Mouse (Mus musculus) T-helper 2 cell (primary cell): ENCODE measurements around the gene Zfp811.

Experiments
- in situ Hi-C: fragments of 300-600 bp; cut with MboI, MseI; formaldehyde crosslinking; loops from one replicate; pipeline ENCODE4 v1.15.1; 2025; ENCODE audit warnings: high pct_unique_total_duplicates

Zfp811 gene

DNA sequence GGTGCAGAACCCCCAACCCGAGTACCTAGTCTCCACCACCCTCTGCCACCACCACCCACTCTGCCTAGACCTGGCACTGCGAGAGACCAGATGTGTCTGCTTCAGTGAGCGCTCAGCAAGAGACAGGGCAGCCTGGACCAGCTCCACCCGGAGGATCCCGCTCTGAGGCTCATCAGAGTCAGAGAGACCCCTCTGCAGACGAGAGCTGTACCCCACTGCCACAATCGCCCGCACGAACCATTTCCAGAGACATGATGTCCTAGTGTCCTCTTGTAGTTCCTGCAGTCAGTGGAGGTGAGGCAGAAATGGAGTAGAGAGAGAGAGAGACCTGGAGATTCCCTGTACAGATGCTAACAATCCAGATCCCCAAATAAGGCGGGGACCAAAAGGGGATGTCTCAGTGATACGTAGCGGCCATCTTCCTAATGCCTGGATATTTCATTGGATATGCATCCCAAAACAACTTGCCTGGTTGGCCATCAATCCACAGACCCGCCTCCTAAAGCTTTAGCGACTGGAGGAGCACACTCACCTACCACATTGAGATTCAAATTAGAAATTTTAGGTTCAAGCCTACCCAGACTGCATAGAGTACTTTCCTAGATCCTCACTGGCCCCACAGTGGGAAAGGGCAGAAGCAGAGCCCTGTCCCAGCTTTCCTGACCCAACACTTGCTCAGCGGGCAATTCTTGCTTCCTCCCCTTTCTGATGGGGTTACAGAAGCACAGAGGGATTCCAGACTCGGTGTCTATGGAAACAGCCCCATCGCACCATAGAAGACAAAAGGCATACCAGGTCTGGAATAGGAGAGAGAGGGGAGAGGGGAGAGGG, at the start of gene Zfp811:
Gene Zfp811, minus strand, starts transcription at position 388 of the 831 bp plus-strand sequence.
- in situ Hi-C loops, result no loop called here

DNA sequence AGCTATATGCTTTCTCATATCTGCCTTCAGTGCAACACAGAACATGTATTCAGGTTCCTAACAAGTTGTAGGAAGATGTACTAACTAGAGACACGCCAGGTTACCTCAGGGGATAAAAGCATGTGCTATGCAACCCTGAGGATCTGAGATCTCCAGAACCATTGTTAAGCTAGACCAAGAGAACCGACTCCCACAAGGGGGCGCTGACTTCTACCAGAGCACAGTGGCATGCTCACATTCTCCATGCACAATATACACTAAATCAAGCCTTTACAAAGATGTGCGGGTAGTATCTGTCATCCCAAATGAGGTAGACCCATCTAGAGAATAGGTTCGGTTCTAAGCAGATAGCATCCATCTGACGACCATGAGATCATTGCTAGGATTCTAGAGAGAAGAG, 47.0 kb upstream of the Zfp811 start:
- in situ Hi-C loops, result loop anchor here (25.0 kb wide), 1 partner anchor 319 kb away; the partner anchor contains the start of gene Cyp4f16

DNA sequence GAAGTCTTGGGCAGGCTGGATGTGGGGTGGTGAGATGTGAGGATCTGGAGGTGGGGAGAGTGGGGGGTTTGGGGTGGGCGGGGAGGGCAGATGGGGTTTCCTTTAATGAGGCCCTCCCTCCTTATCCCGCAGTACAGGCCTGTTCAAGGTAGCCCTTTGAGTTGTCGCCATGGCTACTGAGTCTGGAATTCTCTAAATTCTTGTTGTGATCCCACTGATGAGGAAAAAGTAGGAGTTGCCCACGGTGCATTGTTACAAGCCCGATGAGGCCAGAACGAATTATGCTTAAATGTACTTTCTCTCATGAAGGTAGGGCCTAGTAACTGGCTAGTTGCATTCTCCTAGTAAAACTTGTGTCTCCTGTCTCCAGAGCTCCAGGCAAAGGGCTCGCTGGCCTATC, 41.9 kb upstream of the Zfp811 start:
- in situ Hi-C loops, result loop anchor here (25.0 kb wide), 1 partner anchor 314 kb away; the partner anchor contains the start of gene Cyp4f16

DNA sequence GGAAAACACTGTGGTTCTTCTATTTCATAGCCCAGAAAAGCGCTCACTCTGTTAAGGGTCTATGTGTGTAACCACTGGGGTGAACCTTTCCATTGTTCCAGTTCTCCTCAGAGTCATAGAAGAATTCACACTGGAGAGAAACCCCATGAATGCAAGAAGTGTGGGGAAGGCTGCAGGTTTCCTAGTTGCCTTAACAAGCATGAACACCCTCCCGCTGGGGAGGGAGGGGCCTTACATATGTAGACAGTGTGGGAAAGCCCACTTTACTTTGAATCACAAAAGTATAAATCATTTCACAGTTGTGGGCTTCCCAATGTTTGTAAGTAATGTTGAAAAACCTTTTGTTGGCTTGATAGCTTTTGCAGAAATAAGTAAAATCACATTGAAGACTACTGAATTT, 31.7 kb upstream of the Zfp811 start:
- in situ Hi-C loops, result loop anchor here (10.0 kb wide), 1 partner anchor 63 kb away; no protein-coding TSS in a partner anchor

DNA sequence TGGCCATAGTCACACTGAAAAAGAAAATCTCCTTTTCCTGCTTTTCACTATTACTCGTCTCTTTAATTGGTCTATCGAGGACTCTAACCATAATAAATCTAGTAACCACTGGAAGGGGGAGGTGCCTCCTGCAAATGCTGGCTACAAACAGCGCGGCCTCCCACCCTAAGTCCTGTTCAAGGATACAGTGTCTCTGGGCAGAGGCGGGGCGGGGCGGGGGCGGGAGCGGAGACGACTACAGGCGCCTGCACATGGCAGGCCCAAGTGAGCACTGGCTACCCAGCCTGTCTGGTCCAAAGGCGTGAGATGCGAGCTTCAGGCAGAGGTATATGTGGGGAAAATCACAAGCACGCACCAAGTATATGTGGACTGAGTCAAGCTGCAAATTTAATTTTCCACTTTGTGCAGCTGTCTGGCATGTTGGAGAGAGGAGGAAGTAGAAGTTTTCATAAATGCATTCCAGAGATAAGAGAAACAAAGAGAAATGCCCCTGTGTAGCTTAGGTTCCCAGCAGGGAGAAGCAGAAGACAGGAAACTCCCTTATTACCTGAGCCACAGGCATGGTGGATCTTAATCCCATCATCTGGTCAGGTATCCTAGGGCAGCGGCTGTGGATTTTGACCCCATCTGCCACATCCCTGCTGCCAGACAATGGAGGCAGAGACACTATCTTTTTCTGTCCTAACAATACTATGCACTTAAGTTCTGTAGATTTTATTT, 29.5 kb upstream of the Zfp811 start:
- in situ Hi-C loops, result no loop called here

DNA sequence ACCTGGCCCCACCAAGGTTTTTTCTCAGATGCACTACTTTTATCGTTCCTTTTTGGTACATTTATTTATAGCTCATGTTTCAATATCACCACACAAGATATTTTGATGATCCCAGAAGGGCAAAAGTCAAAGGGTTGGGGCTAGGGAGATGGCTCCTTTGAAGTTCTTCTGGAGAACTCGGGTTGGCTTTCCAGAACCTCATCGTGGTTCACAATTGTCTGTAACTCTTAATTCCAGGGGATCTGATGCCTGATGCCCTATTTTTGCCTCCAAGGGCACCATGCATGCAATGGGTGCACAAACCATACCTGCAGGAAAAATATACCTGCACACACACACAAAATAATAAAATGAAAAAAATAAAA, 20.7 kb upstream of the Zfp811 start:
- in situ Hi-C loops, result no loop called here

DNA sequence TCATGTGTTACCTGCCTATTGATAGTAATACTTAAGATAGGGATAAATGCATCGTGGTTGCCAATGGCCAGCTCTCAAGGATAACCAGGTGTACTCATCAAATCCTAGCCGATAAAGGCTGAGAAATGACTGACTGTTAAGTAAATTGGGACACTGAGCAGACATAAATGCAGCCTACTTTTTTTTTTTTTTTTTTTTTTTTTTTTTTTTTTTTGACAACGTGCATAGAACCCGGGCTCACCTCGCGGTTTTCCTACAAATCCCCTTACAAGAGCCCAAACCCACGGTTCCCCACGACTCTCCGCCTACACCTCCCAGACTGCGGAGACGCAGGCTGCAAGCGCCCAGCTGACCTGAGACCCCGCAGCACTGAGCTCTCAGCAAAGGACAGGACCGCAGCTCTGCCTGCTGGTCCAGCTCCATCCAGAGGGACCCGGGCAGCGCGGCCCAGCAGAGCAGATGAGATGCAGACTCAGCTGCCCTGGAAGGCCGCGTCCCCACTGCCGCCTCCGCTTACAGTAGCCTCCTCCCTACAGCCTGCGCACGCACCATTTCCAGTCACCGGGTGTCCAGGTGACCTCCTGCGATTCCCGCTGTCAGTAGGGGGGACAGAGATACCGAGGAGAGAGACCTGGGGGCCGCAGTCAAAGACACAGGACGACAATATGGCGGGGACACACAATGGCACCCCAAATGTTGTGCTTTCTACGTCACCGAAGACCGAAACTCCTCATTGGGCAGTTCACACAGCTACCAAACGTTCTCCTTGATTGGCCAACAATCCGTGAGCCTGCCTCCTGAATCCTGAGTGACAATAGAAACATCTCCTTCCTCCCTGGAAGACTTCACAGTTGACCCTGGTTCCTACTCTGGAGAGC, 20.0 kb upstream of the Zfp811 start, which contains the start of gene Zfp799:
Gene Zfp799, minus strand, starts transcription at position 722 of the 878 bp plus-strand sequence.
- in situ Hi-C loops, result no loop called here

DNA sequence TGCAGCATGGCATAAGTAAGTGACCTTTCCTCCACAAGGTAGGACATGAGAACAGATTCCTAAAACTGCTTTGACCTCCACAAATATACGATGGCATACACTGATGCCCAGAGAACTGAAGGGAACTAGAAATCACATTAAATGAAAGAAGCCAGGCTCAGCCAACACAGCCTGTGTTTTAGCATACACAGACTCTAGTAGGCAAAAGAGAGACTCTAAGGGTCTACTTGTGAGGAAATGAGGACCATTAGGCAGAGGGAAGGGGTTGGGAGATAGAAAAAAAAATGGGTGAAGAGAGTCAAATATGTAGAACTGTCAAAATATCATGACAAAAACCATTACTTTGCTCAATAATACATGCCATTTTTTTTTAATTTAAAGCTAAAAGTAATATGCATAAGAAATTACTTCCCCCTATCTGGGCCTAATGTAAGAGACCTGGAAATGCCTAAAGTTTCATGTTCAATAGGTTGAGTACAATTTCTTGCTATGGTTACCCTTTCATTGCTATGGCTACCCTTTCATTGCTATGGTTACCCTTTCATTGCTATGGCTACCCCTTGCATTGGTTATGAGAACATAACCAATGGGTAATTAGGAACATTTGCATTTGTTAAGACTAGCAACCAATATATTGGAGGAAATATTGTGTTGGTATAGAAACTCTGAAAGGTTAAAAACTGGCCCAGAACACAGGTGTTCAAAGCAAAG, 6.5 kb upstream of the Zfp811 start:
- in situ Hi-C loops, result no loop called here

DNA sequence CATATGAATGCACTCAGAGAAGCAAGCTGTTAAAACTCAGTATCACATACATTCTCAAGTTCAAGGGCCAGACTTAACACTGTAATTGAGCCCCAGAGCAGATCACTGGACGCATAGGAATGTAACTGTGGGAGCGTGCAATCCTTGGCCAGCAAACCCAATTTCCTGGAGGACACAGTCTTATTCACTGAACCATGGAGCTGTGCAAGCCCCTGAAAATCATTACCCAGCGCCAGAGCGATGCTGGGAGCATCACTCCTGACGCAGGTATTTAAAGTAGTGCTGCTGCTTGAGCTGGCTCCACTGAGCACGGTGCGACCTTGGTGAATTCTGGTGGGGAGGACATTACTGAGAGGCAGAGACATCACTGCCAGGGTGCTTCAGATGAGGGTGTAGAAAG, 4.4 kb upstream of the Zfp811 start:
- in situ Hi-C loops, result no loop called here

DNA sequence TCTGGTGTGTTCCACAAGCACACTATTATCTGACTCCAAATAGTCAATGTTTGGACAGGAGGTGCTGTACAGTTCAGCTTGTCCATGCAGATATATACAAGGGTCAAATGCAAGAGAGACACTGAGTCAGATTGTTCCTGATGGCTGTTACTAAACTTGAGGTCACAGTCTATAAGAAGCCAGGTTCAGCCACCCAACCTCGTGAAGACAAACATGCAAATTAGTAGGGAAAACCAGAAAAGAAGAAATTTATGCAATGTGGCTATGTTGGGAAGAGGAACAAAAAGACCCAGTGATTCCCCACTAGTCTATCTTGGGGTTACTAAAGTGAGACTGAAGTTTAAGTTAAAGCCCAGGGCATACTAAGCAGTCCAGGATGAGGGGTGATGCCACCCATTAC, 917 bp upstream of the Zfp811 start:
- in situ Hi-C loops, result no loop called here

DNA sequence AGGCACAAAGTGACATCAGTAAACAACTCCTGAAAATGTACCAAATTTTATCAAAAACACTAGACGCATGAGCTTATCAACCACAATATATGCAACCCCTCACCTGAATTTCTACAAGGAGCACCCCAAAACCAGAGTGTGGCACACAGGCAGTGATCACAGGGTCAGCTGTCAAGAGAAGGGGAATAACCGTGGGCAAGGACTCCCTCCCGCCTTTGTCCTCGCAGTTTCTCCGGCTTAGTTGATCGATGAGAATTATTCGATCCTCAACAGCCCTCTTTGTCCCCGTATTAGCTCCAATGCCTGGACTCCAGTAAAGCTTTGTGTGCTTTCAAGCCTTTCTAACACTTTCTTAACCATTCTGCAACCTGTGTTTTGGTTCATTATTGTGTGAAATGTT, 810 bp downstream of the Zfp811 start:
- in situ Hi-C loops, result no loop called here

DNA sequence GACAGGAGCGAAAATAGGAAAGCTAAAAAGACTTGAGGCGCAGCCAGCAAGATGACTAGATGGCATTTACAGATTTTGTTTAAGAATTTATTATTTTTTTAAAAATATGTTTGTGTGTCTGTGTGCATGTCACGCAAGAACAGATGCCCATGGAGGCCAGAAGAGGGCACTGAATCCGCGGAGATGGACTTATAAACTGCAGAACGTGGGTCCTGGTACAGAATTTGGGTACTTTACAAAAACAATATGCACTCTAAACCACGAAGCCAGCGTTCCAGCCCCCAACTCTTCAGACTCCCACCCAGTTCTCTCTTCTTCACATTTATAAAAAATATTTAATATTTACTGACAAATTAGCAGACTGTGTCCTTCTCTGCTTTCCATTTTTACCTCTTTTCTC, 20.5 kb downstream of the Zfp811 start:
- in situ Hi-C loops, result no loop called here

DNA sequence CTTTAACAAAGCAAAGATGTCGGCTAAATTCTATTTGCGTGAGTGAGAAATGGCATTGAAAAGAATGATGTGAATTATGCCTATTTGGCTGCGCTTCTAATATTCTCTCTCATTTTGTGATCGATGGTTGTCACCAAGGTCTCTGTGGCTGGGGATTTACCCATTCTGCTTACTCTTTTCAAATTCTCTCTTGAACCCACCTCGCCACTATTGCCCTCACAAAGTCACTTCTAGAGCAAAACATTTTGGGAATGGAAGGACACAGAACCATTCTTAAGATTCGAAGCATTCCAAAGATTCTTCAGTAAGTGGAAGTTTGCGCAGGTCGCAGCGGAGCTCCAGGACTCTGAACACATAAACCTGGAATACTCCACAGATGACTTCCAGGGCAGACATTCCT, 21.2 kb downstream of the Zfp811 start:
- in situ Hi-C loops, result no loop called here

DNA sequence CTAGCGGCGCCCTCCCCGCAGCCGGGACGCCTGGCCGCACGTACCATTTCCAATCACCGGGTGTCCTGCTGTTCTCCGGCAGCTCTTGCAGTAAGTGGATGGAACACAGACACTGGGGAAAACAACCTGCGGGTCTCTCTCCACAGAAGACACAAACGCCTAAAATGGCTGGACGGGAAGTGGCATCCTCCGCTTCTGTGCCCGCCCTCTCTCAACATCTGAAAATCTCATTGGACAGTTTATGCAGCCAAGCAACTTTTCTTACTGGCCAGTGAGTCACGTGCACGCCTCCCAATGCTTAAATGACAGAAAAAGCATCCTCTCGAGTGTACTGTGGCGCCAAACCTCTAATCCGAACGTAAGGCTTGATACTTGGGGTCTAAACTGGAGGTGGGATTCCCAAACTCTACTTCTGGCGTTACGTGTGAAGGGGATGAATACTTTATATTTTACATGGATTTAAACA, 21.6 kb downstream of the Zfp811 start, which contains the start of gene Zfp871:
Gene Zfp871, minus strand, starts transcription at position 194 of the 466 bp plus-strand sequence.
- in situ Hi-C loops, result no loop called here

DNA sequence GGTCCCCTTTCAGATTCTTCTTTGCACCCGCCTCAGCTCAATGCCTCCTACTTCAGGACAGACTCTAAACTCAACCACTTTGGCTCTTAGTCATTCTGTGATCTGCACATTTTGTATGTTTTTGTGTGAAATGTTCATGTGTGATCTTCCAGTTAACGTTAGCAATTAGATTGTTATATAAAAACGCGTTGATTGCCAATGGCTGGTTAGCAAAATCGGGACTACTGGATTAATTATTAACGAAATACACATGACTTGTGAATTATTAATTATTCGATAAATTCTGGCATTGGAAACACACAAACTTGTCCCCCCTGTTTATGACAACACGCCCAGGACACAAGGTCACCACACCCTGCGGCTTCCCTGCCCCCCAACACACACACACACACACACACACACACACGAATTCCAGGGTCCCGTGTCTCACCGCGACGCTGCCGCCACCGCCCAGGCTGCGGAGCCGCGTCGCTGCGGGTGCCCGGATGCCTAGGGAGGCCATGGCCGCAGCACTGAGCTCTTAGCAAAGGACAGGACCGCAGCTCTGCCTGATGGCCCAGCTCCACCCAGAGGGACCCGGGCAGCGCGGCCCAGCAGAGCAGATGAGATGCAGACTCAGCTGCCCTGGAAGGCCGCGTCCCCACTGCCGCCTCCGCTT, 22.2 kb downstream of the Zfp811 start:
- in situ Hi-C loops, result no loop called here

DNA sequence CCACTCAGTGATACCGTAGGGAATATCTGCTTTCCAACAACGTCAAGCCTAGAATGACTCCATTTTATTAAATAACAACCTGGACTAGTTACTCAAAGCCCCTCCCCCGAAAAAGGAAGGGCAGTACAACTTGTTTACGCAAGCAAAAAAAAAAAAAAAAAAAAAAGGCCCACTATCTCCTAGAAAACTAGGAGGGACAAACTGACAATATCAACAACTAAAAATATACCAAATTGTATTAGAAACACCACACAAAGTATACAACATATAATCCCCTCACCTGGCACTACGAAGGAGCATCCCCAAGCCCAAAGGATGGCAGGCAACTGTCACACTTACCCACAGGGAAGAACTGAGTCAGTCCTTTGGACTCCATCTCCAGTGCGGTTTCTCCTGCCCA, 22.8 kb downstream of the Zfp811 start:
- in situ Hi-C loops, result no loop called here

DNA sequence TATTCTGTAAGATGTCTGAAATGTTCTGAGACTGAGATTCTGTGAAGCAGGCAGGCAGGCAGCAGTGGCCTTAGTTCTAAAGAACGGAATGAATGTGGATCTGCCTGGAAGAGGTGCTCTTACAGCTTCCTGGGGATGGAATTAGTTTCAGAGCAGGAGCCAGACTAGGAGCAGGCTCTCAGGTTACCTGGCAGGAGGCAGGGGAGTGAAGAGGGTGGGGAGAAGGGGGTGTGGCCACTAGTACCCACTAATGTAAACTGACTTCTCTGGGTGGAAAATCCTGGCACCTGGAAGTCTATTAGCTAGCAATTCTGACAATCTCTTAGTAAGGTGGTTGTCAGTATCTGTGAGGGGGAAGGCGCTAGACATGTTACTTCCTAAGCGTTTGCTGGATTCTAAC, 24.1 kb downstream of the Zfp811 start:
- in situ Hi-C loops, result no loop called here

DNA sequence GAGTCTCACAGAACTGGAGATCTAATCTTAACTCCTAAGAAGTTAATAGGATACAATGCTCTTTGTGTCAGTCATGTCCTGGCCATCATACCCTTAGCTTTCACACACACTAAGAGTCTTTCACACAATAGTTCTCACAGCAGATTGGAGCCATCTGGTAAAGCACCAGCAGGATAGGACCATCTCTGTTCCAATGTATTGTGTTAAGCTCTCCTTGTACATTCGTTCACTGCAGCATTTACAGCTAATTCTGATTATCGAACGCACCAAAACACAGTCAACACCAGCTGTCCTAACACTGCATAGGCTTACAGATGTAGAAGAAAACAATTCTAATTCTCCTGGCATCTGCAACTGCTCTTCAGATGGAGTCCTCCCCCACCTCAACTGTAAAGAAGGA, 32.2 kb downstream of the Zfp811 start:
- in situ Hi-C loops, result no loop called here

DNA sequence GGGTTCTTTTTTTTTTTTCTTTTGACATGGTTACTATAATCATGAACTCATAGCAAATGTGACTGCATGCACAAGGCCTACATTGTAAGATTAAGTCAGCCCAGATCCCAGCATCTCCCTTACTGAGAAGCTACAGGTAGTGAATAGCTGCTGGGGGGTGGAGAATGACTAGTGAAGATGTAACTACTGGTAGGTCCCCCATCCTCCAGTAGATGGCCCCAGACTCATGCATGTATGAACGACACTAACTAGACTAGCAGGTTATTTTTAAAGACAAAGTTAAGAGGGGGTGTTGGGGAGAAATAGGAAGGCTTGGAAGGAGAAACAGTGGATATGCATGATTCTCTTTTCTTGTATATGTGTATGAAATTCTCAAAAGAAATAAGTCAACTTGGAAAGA, 38.5 kb downstream of the Zfp811 start:
- in situ Hi-C loops, result no loop called here

DNA sequence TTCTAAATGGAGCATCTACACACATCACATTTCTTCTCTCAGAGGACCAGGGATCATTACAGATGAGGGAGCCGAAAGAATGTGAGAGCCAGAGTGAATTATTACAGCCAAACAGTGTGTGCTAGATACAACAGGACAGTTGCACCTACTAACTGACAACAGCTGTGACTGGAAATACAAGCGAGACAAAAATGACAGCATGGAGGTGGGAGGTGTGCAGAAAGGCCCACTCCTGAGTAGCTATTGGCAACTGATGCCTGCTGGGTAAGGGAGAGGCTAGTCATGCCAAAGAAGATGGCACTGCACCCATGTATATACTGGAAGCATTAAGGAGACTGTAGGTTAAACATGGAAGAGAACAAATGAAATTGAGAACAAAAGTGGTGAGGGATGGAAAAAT, 43.3 kb downstream of the Zfp811 start:
- in situ Hi-C loops, result no loop called here

DNA sequence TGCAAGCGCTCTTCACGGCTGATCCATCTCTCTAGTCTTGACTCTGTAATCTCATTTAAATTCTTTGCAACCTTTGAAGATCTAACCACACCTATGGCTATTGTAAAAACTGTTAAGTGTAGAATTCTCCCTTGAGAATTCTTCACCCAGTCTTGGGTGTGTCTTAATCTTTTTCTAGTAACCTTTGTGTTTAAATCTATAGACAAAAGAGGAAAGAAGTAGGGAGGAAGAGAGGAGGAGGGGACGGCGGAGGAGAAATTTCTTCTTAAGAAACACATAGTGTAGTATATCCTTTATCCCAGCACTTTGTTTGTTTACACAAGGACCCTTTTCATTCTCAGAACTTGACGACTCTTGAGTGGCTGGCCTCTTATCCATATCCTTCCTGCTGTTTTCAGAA, 52.4 kb downstream of the Zfp811 start:
- in situ Hi-C loops, result no loop called here
